7 mouse cellular contexts compared by ENCODE assay signal in genomic region chr4:57451896-57452295, GRCm38 (mm10). TPM values are rescaled to one million over a fixed set of nuclear protein-coding genes. Genes with fewer than 3 reads are reported as not detected.
DNase-seq lines count a peak whose midpoint lies in the region; ATAC-seq and TF ChIP-seq lines count a peak whose summit lies in the region.

No protein-coding gene starts in this region.

- H3K4me3 ChIP-seq in heart, postnatal 0 days (ENCODE audit: low read depth, low read length) = no peak overlapping the region
- no peak overlapping the region for H3K4me3 ChIP-seq in limb, embryonic 14.5 days (replicated peaks; ENCODE audit: low read length)

- no peak overlapping the region for H3K27ac ChIP-seq in heart, postnatal 0 days (ENCODE audit: low read depth)
- H3K27ac ChIP-seq in limb, embryonic 14.5 days (replicated peaks; ENCODE audit: low read depth, low read length) = no peak overlapping the region

- no peak for TF ChIP-seq EP300 in heart, postnatal 0 days (IDR thresholded peaks at IDR 0.05; ENCODE audit: low read depth)

- no peak overlapping the region for H3K4me2 ChIP-seq in heart, postnatal 0 days (ENCODE audit: low read depth, low read length)
- no peak overlapping the region for H3K4me2 ChIP-seq in limb, embryonic 14.5 days (replicated peaks; ENCODE audit: low read depth, low read length, severe bottlenecking)

- peak; percentile 38 for DNase-seq in ovary, postnatal 14 days (ENCODE audit: low spot score)
- no peak for DNase-seq in ovary, postnatal 10 days (ENCODE audit: low spot score)
- DNase-seq in adipocyte (ENCODE audit: low spot score) = peak; percentile 82
- DNase-seq in cerebellum, adult 9-11 months = peak; percentile 48
- DNase-seq in heart, postnatal 0 days (ENCODE audit: low spot score) = peak; percentile 75
- DNase-seq in limb, embryonic 14.5 days (ENCODE audit: low spot score) = peak; percentile 55
- DNase-seq in splenic B cell, adult 2 months (ENCODE audit: low read depth, low spot score) = peak; percentile 45

- no peaks in the 10 kb centered on the region for H3K9me3 ChIP-seq in heart, postnatal 0 days (replicated peaks; ENCODE audit: control insufficient read depth, low read length)
- no peaks in the 10 kb centered on the region for H3K9me3 ChIP-seq in limb, embryonic 14.5 days (ENCODE audit: control insufficient read depth, low read length)

- peak; percentile 81 for TF ChIP-seq CTCF in heart, postnatal 0 days (IDR thresholded peaks at IDR 0.05; ENCODE audit: low read depth)

- 12% methylated on average over 3 of the region's 3 CpGs for WGBS in heart, postnatal 0 days
- 17% methylated on average over 3 of the region's 3 CpGs for WGBS in limb, embryonic 14.5 days

- H3K4me1 ChIP-seq in heart, postnatal 0 days (ENCODE audit: control insufficient read depth, insufficient read depth) = no peaks in the 10 kb centered on the region
- no peaks in the 10 kb centered on the region for H3K4me1 ChIP-seq in limb, embryonic 14.5 days (ENCODE audit: control insufficient read depth, insufficient read depth, low read length)

- H3K36me3 ChIP-seq in heart, postnatal 0 days (replicated peaks; ENCODE audit: control insufficient read depth, insufficient read depth, low read length) = no peaks in the 10 kb centered on the region
- no peaks in the 10 kb centered on the region for H3K36me3 ChIP-seq in limb, embryonic 14.5 days (ENCODE audit: control insufficient read depth, insufficient read depth, low read length)
- H3K36me3 ChIP-seq in splenic B cell, adult 2 months (ENCODE audit: control insufficient read depth, insufficient read depth, low read length, poor library complexity, severe bottlenecking) = no peaks in the 10 kb centered on the region

- TF ChIP-seq POLR2A in limb, embryonic 14.5 days (IDR thresholded peaks at IDR 0.05; ENCODE audit: borderline replicate concordance, extremely low read depth, insufficient read depth, insufficient read length) = no peak

- H3K27me3 ChIP-seq in heart, postnatal 0 days (ENCODE audit: control insufficient read depth, insufficient read depth, low read length) = no peaks in the 10 kb centered on the region
- H3K27me3 ChIP-seq in limb, embryonic 14.5 days (ENCODE audit: control insufficient read depth, insufficient read depth, low read length) = no peaks in the 10 kb centered on the region
- H3K27me3 ChIP-seq in splenic B cell, adult 2 months (ENCODE audit: control insufficient read depth, insufficient read depth, low read length, poor library complexity, severe bottlenecking) = no peaks in the 10 kb centered on the region

- no peak overlapping the region for H3K9ac ChIP-seq in heart, postnatal 0 days (replicated peaks; ENCODE audit: low read depth, low read length)
- no peak overlapping the region for H3K9ac ChIP-seq in limb, embryonic 14.5 days (ENCODE audit: low read depth, low read length, severe bottlenecking)

- peak; percentile 77; the same call in 1 of the 2 replicates for ATAC-seq in heart, postnatal 0 days (ENCODE audit: insufficient read depth, low read depth)
- ATAC-seq in limb, embryonic 14.5 days (ENCODE audit: low FRiP score, low read depth) = no peak

RNA-seq across cellular contexts. Expression of gene Palm2, which starts 17.8 kb away (rescaled TPM):
- total RNA-seq in heart, postnatal 0 days (2014; rRNA removed; ENCODE audit: low replicate concordance) = 3.1 and 12.6 TPM in 2 replicates
- 5.0 and 6.6 TPM in 2 replicates for polyA plus RNA-seq in heart, postnatal 0 days (2015; fragmentation: Nextera tagmentation; extraction: Ambion mirVana)
- polyA plus RNA-seq in limb, embryonic 14.5 days (2012; rRNA removed) = 2.3 and 2.7 TPM in 2 replicates
- polyA plus RNA-seq in limb, embryonic 14.5 days (2014; fragmentation: Nextera tagmentation; extraction: Ambion mirVana) = 5.3 and 9.4 TPM in 2 replicates
